Mouse (Mus musculus): ENCODE results near the gene Unc5a.

Gene Unc5a

DNA sequence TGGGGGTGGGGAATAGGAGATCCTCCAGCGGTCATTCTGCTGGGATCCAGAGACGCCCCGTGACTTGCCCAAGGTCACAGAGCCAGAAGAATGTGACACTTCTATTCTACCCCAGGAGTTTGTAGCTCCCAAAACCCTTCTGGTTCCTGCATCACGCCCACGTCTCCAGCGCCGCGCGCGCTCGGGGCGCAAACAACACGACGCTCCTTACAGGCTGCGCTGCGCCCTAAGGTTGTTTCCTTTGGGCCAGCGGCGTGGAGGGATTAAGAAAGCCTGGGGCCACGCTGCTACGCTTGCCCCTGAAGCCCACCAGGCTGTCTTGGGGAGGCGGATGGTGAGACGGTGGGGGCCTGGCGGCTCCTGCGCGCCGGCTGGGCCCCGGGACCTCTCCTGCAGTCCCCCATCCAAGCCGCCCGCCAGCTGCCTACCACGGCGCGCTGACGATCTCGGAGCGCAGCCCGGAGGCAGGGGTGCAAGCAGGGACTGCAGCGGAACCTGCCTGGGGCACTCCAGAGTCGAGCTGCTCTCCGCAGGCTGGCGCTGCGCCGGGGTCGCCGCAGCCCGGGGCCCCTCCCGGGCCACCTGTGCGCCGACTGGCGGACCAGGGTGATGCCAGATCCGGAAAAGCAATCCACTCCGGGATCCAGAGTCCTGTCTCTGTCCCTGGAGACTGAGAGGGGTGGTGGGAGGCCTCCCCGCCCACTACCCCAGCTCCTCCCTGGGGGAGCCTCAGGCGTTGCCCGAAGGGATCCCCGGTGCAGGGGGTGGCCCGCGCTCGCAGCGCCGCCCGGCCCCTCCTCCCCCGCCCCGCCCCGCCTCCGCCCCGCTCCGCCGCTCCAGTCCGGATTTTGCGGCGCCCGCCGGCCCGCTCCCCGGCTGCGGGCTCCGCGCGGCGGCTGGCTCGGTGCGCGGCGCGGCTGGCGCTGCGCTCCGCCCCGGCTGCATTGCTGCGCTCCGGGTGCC, at the start of gene Unc5a:
Gene Unc5a, plus strand, starts transcription at position 881 of the 963 bp plus-strand sequence.
- peak; percentile 16 for DNase-seq (ENCODE audit: low read depth, low spot score)

DNA sequence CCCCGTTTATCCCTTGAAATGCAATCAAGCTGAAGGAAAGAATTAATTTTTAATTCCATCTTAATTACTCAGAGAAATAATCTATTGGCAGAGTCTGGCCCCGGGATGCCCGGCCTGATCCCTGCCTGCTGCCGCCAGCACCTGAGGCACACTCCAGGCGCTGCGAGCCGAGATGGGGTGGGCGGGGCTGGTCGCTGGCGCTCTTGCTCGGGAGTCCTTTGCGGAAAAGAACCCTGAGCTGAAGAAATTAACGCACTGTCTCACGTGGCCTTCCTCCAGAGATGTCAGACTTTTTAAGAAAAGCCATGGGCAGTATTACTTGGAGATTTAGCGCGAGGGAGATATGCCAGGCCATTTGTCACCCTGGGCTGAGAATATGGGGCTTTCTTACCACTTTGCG, 37.2 kb upstream of the Unc5a start:
- DNase-seq (ENCODE audit: low read depth, low spot score): no peak

DNA sequence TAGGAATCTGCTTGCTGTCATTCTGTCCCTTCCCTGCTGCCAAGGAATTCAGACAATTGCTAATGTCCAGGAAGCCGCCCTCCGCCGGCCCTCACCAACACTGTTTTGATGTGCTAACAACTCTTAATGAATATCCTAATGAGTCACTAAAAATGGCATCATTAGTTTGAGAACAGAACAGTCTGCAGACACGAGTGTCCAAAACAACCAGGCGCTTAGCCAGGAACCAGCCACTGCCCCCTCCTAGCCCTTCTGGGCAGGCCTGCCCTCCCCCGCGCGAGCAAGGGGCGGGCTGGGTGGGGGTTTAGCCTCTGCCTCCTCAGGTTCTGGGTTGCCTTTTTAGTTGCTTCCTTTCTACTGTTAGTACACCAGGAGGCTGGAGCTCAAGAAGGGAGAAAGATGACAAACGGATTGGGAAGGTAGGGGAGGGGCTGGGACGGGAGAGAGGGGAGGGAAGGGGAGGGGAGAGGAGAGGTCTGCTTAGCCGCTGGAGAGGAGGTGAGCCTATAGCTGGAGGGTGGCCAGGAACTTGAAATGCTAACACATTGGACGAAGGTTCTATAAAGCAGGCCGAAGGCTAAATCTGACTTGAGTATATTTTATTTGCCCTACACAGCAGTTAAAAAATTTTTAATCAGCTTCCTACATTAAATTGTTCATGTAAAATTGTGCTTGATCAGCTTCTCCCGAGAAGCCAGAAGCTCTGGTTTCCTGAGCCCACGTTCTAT, 36.2 kb upstream of the Unc5a start:
- no peak for DNase-seq (ENCODE audit: low read depth, low spot score)

DNA sequence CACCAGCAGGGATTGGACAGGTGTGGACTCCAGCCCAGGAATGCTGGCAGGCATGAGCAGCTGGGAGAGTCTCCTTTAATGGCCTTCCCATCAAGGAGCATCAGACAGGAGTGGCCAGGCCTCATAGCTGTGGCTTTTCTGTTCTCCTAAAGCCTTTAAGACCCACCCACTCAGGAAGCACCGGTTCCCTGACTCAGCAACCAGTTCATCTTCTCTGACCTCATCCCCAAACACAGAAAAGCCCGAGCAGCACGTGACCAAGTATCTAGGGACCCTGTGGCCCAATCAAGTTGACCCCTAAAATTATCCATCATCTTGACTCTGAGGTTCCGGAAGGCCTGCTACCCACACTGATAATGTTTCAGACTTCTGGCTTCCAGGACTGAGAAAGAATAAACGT, 32.6 kb upstream of the Unc5a start:
- no peak for DNase-seq (ENCODE audit: low read depth, low spot score)

DNA sequence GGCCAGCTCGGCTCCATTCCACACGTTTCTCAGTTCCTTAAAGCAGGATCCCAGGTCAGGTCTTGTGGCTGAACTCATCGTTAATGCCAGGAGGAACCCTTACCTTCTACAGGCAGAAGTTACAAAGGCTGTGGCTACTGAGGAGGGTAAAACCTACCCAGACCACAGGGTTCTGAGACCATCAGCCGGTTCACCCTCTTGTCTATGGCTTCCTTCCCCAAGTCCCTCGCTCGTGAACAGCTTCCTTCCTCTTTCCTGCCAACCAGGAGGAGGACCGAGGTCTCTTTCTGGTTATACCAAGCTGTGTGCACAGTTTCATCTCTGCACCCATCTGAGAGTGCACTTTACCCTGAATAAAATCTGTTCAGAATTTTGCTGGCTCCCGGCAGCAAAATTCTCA, 30.3 kb upstream of the Unc5a start:
- DNase-seq (ENCODE audit: low read depth, low spot score): no peak

DNA sequence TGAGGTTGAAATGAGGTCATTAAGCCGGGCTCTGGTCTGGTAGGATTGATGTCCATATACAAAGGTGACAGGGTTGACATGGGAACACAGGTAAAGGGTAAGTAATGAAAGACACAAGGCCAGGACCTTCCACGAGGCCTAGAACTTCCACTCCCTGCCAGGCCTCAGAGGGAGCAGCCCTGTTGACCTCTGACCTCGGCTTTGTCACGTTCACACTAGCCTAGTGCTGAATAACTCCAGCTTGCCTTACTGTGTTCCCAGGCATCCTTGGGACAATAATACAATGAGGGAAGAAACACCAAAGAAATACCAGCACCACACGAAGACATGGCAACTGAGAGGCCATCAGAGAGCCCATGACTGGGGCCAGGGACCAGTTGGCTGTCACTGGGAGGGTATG, 29.5 kb upstream of the Unc5a start:
- DNase-seq (ENCODE audit: low read depth, low spot score): no peak

DNA sequence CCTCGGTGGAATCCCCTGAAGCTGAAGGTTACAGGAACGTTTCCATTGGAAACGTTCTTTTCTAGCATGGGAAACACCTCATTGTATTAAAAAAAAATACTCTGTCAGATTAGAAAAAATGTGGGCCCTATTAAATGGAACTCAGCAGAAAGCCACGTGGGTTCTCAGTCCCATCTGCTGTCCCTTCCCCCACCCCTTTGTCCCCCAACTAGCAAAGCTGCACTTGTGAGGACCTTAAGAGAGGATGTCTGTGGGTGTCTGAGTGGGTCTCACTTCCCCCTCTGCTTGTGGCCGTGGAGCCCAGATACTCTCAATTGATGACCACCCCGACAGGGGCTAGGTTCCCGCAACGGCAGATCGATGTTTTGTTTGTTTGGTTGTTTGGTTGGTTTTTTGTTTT, 27.5 kb upstream of the Unc5a start:
- no peak for DNase-seq (ENCODE audit: low read depth, low spot score)

DNA sequence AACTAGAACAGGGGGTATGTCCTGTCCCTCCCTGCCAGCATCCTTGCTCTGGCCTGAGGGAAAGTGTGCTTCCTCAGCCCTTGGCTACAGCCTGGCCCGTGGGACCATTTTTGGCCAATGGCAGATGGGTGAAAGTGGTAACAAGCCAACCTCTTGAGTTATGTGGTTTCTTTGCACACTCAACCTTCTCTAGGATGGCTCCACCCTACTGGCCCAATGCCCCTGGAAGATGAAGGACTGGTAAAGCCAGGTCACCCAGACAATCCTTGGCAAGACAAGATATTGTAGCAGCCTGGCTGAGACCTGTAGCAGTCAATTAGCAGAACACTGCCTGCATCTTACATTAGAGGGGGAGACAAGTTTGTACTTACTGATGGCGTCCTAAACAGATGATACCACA, 25.5 kb upstream of the Unc5a start:
- DNase-seq (ENCODE audit: low read depth, low spot score): no peak

DNA sequence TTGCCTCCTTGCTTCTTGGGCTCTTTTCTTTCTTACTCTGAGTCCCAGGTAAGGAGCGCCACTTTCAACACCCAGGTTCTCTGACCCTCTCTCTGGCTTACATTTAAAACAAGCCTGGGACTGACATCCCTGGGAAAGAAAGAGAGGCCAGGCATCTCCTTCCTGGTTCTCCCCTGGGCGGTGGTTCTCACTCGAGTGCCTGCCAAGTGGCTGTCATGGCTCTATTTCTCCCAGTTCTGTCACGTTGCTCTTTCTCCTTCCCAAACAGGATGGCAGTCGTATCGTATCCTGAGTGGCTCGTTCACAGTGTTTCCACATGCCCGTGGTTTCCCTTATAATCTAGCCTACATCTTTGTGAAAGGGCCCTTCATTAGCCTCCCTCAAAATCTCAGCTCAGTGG, 23.7 kb upstream of the Unc5a start:
- DNase-seq (ENCODE audit: low read depth, low spot score): no peak

DNA sequence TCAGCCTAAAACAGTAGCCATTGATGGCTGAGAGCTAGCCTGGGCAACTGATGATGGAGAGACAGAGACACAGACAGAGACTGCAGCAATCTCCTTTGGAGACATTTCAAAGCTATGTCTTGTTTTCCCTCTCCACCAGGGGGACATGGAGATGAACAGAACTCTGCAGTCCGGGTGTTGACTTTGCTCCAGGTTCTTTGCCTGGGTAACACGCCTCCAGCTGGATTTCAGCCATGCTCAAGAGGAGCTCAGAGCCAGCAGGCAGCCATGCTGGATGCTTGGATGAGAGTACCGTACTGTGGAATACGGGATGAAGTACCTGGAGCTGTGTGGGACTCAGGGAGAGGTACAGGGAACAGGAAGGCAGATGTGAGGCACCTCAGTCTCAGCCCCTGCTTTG, 22.6 kb upstream of the Unc5a start:
- DNase-seq (ENCODE audit: low read depth, low spot score): no peak

DNA sequence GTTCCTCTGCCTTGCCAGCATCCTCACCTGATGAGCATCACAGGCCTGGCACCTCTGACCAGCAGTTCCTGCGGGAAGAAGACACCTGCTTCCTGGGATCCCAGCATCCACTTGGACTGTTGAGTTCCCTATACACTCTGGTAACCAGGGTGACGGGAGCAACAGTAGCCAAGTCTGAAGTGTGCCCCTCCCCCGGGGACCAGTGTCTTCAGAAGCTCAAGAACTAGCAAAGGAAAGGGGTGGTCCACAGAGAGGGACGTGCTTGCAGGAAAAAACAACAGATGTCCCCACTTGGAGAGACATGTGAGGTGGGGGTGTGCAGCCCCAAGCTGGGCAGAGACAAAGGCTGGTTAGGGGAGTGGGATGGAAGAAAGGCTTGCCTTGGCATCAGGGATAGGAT, 19.1 kb upstream of the Unc5a start:
- DNase-seq (ENCODE audit: low read depth, low spot score): no peak

DNA sequence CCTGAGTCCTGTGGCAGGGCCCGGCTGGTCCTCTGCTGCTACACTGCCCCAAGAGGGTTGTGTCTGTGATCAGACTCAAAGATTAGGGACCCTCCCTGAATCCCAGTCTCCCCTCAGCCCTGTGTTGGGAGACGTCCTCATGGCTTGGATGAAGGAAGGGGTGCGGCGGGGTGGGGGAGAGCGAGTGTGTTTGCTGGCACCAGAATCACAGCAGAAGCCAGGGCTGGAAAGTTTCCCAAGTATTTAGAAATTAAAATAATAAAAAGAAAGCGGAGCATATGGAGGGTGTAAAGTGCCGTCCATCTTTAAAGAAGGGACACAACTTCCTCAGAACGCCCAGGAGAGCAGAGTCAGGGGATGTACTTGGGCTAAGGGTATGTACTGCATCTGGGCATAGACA, 14.3 kb upstream of the Unc5a start:
- no peak for DNase-seq (ENCODE audit: low read depth, low spot score)

DNA sequence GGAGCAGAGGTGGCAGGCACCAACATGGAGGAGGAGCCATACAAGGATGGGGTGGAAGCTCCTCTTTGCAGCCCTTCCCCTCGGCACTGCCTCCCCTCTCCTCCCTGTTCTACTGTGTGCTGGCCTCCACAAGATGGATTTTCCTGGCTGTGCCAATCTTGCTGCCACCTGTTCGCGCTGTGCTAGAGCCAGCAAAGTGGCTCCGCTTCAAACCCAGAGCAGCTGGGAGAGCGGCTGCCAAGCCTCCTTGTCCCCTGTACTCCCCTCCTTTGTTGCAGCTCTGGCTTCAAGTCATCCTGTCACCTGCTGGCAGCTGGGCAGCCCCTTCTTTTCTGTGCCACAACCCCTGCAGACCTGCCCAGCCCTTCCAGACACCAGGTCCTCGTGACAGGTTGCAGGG, 13.0 kb upstream of the Unc5a start:
- DNase-seq (ENCODE audit: low read depth, low spot score): no peak

DNA sequence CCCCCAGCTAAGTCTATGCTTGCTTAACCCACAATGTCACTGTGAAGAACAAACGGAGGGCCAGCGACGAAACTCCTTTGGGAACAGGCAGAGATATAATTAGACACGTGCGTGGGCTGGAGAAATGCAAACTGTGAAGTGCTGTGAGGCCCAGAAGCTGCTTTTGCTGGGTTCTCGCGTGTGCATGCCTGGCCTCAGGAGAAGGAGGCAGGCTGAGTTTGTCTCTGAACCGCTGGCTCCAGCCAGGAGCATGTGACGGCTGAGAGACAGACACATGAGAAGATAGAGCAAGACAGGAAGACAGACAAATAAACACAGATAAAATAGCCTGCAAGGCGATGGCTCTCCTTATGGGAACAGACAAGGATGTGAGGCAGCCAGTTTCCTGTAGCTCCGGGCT, 11.3 kb upstream of the Unc5a start:
- no peak for DNase-seq (ENCODE audit: low read depth, low spot score)

DNA sequence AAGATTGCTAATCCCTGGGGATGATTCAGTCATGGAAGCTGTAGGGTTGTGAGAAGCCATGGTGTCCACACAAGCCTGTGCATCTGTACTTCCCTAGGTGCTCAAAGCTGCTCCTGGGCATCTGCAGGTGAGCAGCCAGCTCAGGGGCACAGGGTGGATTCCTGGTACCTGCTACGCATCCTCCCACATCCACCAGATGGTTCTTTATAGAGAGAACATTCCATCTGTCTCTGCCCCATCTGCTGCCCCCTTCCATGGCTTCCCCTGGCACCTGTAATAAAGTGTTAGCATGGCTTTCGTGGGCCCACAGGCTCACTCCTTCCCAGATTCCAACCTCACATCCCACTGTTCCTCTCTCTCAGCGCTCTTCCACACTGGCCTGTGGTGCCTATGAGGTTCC, 10.7 kb upstream of the Unc5a start:
- no peak for DNase-seq (ENCODE audit: low read depth, low spot score)

DNA sequence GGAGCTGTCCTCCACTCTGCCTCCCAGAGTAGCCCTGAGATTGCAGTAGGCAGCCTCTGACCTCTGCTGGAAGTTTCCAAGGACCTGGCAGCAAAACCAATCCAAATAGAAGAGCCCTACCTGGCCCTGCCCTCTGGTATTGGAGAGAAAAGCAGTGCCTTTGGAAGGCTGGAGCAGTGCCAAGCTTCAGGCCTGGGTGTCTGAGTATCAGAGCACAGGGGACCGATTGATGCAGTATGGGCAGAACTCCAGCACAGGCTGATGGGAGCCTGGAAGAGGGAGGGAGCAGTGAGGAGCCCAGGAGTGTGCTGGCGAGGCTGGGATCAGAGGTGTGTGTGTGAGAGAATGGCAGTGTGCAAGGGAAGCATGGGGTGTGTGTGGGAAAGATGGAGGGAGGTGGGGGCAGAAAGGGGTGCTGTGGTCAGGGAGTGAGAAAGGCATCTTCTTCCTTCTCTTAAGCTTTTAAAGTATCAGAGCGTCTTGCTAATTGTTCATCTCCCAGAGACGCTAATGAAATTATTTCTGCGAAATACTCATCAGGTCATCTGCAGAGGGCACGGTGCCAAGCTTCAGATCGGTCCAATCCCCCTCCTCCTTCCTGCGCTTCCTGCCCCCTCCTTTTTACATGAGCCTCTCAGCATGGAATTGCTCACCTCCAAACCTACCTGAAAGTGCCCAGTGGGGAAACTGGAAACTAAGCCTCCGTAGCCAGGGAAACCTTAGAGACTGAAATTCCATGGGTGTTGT, 4.6 kb upstream of the Unc5a start:
- no peak for DNase-seq (ENCODE audit: low read depth, low spot score)

DNA sequence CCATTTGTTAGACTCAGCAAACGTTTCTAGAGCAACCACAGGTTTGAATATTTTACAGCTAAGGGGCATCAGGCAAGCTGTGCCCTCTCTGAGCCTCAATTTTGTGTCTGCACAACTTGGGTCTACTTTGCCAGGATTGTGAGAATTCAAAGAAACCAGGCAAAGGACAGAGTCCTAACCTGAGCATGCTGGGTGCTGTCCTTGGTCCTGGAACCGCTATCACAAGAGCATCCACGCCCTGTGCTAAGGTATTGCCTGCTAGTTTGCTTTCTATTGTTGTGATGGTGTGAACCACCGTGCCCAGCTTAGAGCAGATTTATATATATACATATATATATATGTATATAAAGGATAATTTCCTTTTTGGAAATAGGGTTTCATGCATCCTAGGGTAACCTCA, 3.9 kb upstream of the Unc5a start:
- DNase-seq (ENCODE audit: low read depth, low spot score): peak; percentile 43

DNA sequence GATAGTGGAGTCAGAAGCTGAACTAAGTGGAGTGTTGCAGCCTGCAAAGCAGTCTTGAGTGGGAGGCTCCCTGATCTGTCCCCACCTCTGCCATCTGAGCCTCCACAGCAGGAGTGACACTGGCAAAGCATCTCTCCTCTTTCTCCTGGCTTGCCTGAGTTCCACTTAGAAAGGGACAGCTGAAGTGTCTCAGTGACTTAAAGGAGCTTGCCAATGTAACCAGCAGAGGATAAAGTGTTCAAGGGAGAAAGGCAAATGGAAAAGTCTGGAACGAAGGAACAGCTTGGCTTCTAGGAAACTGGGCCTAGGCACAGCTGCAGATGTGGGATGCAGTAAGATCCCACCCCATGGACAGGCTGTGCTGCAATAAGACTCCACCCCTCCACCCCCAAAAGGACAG, 2.8 kb upstream of the Unc5a start:
- DNase-seq (ENCODE audit: low read depth, low spot score): no peak

DNA sequence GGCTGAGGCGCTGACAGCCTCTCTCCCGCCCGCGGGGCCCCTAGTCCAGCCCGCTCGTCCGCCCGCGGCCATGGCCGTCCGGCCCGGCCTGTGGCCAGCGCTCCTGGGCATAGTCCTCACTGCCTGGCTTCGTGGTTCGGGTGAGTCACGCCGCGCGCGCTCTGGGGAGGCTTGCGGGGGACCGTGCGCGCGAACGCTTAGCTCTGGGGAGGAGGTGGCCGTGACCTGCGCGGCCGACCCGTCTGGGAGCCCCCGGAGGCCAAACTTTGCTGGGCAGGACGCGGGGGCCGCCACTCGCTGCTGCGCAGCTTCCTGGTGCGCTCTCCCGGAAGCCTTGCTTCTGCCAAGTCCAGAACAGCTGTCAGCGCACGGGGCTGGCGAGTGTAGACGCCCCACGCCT, 381 bp downstream of the Unc5a start:
- DNase-seq (ENCODE audit: low read depth, low spot score): peak; percentile 4

DNA sequence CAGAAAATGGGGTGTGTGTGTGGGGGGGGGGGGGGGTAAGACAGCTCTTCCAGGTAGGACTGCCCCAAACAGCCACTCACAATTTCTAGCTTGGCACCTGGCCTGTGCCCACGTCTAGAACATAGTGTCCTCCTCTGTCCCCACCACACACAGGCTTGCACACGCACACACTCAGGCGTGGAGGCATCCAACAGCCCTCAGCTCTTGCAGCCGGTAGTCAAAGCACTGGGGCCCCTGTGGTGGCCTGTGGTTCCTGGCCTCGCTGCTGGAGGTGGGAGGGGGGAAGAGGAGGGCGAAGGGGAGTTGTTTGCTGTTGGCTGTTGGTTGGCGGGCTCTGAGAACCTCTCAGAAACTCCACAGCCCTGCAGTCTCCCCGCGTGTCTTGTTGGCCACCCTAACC, 920 bp downstream of the Unc5a start:
- no peak for DNase-seq (ENCODE audit: low read depth, low spot score)

DNA sequence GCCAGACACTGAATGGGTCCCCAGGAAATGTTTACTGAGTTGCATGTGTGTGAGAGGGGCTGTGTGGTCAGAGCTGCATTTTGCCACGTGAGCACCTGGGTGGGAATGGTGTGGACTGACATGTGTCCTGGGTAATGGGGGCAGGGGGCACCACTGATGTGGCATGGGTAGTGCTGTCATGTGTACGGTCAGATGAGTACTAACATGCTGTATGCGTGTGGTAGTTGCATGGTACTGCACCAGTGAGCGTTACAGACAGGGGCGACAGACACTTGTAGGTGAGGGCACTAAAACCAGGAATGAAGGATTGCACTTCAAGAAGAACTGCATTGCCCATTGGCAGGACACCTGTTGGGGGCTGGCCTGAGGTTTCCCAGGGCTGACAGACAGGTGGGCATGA, 2.0 kb downstream of the Unc5a start:
- DNase-seq (ENCODE audit: low read depth, low spot score): no peak

DNA sequence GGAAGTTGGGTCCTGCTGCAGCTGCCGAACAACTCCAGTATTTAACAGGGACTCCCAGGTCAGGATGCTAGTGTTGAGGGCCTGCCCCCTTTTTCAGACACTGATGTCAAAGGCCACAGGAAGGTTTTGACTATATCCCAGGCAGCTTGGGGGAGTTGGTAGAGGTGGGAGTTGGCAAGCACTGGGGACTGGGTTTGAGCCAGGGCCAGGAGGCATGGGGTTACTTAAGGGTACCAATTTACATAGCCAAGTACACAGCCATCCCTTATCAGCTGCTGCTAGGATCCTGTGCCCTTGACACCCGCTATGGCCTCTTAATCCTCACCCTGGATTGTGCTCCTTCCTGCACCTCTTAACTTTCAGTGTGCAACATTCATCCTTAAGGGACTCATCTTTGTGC, 5.5 kb downstream of the Unc5a start:
- DNase-seq (ENCODE audit: low read depth, low spot score): no peak

Measured in CD4-positive, CD25-positive, alpha-beta regulatory T cell, adult 2 months (primary cell).